Mouse (Mus musculus) adrenal gland, postnatal 14 days (tissue): ENCODE results near the gene Ghitm. TPM values are rescaled to one million over a fixed set of nuclear protein-coding genes. Genes with fewer than 3 reads are reported as not detected.
"Not testable (repeated sequence)": the region's sequence is repeated elsewhere in the genome, so short reads cannot be mapped to it uniquely, and the experiment has no call there.

Experiments
- DNase-seq: peaks from one replicate; pipeline ENCODE4 v3.0.0; 2021; ENCODE audit warnings: mixed read lengths
- long read RNA-seq, 2 experiments: library from polyadenylated mRNA; stranded (forward); transcript quantifications; one replicate each; pipeline ENCODE4 v2.0.0; 2021
- total RNA-seq: library from RNA; stranded (reverse); gene quantifications from 2 replicates; pipeline ENCODE4 v1.2.3, GENCODE M21; 2021

The Ghitm gene
- total RNA-seq = 803 and 808 TPM in 2 replicates
- long read RNA-seq, experiment 1, transcript Ghitm-202 (9 exons, 3,188 nt) = major isoform, 912 of 1,066 reads
- long read RNA-seq, experiment 1, transcript Ghitm-201 (9 exons, 2,573 nt) = minor isoform, 29 of 1,066 reads
- long read RNA-seq, experiment 1, partial matches to known transcripts = 79 of 1,066 reads
- long read RNA-seq, experiment 1, other reads (novel, unspliced or antisense) = 46 of 1,066 reads
- long read RNA-seq, experiment 2, transcript Ghitm-201 (9 exons, 2,573 nt) = minor isoform, 22 of 760 reads
- long read RNA-seq, experiment 2, transcript Ghitm-202 (9 exons, 3,188 nt) = major isoform, 637 of 760 reads
- long read RNA-seq, experiment 2, partial matches to known transcripts = 60 of 760 reads
- long read RNA-seq, experiment 2, other reads (novel, unspliced or antisense) = 41 of 760 reads

DNA sequence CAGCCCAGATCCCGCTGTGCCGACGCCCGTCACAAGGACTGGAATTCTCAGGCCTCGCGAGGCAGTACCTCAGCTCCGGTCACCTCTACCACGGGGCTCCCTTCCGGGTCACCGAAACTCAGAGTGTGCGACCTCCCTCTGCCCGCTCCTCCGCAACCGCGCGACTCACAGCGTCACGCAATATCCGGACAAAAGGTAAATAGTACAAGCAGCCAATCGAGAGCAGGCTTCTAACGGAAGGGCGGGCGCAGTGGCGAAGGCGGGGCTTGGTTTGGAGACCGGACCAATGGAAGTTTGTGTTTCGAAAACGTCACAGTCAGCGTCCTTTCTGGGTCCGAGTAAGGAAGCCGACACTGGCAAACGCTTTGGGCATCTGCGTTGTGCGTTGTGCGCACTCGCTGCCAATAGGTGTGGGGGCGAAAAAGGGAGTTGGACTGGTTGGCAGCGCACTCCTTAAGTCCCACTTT is at the start of gene Ghitm:
Gene Ghitm, minus strand, starts transcription at position 146 of the 467 bp plus-strand sequence.
- DNase-seq = peak; percentile 97

DNA sequence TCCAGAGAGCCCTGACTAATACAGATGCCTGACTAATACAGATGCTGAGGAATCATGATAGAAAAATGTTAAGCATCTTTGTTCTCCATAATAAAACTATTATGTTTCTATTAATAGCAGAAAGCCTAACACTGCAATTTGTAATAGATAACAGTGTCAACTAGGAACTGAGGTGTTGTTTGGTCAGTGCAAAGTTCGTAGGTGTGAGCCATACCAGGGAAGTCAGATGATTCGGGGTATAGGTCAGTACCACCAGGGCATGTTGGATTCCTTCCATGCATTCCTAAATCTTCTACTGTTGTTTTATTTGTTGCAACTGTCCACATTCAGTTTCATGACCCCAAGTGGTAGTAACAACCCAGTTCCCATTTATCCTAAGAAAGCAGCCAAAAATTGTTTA is 49.8 kb upstream of the Ghitm start:
- no peak for DNase-seq

DNA sequence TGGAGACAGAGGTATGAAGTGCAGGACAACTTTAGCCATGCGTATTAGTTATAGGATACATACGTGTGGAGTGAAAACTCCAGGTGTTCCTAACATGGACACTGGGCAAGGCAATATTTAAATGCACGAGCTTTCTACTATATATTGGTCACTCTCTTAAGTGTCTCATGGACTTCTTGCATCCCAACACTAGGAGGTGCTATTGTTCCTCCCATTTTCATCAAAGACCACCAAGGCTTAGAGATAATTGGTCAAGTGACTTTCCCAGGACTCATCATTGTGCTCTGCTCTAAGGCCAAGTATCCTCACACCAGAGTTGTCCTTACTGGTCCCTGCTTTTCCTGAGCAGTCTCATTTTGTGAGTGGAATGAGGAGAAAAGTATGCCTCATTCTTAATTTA is 39.4 kb upstream of the Ghitm start:
- DNase-seq = no peak

DNA sequence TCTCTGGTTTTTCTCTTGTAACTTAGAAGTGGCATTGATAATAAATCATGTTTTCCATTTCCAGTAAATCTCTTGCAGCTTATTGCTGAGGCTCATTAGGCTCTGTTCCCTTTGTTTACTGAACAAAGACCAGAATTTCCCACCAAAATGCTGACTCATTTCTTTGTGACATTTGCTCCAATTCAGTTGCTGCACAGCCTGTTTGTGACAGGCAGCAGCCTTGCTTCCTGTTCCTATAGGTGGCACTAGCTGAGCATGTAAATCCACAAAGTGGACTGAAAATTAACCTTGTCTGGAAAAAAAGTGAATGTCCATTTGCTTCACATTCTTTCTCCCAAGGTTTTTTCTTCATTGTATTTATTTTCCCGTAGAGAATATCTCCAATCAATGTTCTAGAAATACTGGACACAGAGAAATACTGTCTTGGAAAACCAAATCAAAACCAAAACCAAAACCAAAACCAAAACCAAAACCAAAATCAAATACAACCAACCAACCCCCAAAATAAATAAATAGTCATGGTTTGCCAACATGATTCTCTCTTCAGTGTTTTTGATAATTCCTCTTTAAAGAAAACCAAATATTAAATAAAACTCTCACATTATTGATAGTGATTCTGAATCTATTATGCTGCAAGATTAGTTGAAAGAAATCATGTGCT is 30.3 kb upstream of the Ghitm start:
- peak; percentile 11 for DNase-seq

DNA sequence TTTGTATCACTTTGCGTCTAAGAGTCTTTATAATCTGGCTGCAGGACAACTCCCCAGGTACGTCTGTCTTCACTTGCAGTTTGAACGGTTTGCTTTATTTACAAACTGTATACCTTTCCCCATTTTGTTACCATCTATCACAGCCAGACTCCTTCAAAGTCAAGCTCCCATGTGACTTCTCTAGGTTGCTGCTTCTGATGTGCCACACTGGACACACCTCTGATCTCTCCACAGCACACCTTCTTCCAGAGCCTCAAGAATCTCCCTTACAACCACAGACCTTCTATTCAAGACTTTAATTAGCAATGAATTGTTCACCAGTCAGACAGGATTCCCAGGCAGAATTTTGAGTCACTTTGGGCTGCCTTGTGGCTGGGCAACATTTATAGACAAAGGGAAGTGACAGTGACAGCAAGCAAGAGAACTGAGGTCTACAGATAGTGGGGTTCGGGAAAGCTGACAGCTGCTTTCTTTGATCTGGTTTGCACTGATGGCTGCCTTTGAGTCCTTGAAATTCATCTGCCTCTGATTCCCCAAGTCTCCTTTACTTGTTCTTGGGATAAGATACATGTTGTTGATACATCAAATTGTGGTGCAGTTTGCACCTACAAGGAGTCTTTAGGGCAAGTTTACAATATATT is 29.4 kb upstream of the Ghitm start:
- no peak for DNase-seq

DNA sequence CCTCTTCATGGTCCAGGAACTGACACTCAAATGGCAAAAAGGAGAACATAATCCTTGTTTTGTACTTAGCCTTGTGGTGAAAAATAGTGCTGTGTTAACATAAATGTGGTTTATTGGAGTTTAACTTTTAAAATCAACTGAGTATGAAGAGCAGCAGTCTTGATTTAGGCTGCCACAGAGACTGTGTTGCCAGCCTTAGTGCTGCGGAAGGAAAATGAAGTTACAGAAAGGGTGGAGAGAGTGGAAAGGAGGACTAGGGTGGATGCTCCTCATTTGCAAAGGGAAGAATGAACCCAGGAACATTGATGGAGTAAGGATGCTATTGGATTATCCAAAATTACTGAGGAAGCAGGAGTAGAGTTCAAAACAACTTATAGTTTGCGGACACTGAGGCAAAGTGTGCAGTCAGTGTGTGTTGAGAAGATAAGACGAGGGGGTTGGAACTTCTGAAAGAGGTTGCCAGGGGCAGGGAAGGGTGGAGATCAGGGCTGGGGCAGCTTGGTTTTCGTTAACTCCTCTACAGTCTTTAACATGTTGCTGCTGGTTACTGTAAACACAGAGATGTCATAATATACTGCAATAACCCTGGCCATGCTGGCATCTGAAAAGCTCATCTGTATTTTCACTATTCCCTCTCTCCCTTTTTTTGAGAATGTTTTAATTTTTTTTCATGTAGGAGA is 28.3 kb upstream of the Ghitm start:
- no peak for DNase-seq

DNA sequence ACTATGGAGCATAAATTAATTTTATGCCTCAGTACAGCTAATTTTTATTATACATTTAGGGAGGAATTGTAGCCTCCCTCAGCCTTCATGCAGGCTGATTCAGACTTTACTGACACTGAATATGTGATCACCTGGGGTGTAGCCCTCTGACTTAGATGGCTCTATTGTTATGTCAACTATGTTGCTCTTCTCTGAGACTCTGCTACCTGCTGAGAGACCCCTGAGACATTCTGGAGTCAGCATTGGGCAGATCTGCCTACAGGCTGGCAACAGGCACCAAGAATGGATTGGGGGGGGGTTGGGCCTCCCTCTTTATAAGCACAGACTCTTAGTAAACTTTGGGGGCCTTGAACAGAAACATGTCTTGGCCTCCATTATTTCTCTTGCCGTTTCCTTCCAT is 19.3 kb upstream of the Ghitm start:
- DNase-seq = no peak

DNA sequence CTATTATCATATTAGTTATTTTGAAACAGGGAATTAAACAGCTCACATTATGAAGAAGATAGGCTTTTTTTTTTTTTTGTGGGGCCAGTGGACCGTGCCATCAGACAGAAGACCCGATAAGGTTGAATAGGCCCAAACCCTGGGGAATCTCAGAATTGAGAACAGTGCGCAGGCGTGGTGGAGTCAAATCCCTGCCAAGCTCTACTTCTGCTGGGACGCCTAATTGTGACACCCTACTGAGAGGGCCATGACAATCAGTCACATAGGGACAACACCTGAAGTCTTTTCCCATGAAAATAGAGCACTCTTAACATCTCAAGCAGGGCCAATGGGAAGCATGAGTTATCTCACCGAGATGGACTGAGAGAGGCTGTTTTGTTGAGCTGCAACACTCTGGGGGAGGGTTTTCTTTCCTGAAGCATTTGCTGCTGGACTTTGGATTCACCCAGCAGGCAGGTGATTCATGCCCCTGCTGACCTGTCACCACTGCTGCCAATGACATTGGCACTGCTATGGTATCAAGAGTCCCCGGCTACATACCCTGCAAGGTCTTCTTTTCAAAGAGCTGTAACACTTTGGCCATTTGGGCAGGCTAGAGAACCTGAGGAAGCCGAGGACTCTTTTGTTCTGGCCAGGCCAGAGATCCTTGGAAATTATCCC is 4.1 kb upstream of the Ghitm start:
- no peak for DNase-seq

DNA sequence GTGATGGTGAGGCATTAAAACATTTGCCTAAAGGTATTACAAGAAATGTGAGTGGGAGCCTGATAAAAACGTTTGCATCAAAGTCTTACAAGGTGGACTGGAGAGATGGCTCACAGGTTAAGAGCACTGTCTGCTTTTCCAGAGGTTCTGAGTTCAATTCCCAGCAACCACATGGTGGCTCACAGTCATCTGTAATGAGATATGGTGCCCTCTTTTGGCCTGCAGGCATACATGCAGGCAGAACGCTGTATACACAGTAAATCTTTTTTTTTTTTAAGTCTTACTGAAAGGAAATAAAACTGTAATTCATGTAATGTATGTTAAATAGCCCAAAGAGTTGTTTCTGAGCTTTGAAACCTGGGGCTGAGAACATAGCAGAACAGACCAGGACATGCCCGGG is 2.5 kb upstream of the Ghitm start:
- DNase-seq = not testable (repeated sequence)

DNA sequence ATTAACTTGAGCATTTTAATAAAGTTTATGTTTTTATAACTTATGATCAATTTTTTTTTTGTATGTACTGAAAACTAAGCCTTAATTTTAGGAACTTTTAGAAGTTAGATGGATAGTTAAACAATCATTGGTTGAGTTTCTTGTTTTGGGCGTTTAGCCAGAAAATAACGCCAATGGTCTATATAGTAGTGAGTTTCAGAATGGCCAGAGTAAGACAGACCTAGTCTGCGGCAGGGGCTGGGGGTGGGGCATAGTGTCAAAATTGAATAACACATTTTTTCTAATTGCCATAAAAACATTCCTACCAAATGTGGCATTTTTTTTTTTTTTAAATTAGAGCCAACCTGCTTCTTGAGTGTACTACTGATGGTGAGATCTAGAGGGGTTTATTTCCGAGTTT is 1.0 kb upstream of the Ghitm start:
- no peak for DNase-seq

DNA sequence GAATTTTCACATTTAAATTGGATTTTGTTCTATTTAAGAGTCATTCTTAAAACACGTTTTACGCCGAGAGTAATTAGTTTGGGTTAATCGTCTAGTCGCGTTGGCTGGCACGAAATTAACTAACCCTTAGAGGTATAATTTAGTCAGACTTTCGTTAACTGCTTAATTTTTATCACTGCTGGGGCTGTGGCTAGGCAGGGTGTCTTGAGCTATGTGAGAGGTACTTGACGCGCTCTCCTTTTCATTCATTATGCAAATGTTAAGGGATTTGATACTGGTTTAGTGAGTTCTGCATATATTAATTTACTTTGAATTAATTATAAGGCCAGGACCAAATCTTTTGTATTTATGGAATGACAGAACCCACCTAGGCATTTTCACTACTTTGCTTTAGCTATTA is 599 bp upstream of the Ghitm start:
- DNase-seq = no peak

DNA sequence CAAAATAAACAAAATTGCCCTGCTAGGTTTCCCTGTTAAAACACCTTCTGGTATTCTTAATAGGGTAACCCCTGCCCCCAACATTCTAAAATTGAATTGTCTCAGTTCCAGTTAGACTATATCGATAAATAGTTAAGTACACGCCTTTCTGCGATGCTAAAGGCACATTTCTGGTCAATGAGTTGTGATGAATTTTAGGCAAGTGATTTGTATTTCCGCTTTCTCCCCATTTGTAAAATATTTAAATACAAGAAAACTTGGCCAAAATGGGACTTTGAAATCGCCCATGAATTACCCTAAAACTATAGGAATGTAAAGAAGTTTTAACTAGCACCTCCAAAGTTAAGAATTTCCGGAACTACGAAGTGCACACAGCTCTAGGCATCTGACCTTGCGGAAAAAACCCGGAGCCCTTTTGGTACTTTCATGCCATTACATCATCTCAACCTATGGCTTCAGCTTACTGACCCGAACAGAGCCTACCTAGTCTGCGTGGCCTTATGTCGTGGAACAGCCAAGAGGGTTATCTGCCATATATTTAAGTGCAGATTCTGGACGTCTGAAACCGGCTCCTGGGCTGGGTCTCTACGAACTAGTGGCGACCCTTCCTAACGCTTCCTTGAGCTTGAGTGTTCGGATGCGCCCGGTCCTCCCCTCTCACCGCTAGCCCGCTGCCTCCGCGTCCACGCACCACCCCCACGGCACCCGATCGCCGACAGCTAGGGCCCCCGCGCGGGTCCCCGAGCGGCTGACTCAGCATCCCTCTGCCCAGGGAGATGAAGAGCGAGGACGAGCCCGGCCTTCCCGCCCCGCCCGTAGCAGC is 557 bp downstream of the Ghitm start:
- no peak for DNase-seq

DNA sequence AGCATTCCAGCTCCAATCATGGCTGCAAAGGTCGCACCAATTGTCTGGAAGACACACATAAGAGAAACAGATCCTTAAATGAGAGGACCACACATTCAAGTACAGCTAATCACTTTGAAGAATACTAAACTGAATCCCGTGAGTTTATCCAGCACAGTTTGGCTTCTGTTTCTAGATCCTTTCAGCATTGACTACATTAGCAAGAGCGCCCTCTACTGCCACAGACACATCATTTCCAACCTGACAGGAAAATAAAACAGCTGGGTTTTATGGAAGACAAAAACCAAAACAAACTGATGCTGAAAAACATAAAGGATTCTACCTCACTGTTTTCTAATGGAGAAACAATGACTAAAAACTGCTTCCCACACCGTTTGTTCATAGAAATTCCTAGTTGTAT is 7.4 kb downstream of the Ghitm start:
- peak; percentile 63 for DNase-seq

DNA sequence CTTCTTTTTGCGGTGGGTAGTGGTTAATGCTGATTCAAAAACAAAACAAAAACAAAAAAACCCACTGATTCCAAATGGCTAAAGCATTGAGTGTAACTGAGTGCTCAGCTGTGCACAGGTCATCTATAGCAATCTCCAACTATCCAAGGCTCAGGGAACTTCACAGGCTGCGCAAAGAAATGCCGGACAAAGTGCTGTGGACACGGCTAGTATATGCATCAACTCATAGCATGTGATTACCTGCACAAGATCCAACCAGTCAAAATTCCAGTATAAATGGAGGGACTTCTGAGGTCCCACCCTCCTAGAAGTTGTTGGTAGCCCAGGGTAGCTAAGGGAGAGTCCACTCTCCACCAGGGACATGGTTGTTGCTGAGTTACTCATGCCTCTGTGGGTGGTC is 15.8 kb downstream of the Ghitm start:
- DNase-seq = no peak

DNA sequence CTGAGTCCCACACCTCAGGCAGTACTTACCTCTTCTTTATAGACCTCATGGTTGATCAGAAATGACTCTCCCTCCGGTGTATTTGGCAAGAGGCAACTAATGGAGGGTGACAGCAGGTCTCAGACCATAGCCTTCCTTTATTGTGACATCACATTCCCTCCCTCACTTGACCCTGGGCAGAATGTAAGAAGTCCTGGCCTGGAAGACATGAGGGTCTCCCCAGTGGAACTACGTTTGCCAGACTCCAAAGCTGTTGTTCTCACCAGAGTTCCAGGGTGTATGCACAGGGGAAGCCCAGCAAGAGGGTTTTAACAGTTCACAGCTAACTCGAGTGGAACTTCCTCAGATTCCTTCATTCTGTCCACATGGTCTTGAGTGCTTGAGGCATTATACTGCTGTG is 21.1 kb downstream of the Ghitm start, which contains the start of gene 2610528A11Rik:
Gene 2610528A11Rik, minus strand, starts transcription at position 101 of the 400 bp plus-strand sequence.
- DNase-seq = no peak

DNA sequence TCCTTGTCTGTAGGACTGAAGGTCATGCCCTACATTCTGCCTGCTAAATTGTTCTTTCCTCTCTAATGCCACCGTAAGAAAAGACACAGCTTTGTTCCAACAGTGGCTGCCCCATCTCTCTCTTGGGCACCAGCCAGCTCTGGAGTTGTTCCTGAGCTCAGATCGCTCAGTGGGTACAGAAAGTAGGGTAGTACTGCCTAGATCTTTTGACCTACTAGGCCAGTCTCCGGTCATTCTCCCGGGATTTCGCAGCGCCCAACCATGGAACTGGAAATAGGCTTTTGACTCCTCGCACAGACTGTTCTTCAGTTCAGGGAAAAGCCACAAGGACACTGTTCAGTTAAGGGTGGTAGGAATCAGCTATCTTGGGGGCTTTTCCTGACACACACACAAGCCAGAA is 22.1 kb downstream of the Ghitm start:
- DNase-seq = peak; percentile 65

DNA sequence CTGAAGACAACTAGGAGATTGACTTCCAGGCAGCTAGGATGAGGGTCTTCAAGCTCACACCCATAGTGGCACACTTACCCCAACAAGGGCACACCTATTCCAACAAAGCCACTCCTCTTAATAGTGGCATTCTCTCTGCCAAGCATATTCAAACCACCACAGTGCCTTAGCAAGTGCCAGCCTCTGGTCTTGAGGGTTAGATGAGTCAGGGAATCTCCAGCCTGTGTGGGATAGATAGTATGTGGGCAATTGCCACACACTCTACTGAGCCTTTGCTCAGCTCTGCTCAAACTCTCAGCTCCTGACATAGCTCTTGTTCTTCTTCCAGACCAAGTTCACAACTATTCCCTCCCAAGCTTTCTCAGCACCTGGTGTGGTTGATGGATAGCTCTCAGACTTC is 23.7 kb downstream of the Ghitm start:
- no peak for DNase-seq

DNA sequence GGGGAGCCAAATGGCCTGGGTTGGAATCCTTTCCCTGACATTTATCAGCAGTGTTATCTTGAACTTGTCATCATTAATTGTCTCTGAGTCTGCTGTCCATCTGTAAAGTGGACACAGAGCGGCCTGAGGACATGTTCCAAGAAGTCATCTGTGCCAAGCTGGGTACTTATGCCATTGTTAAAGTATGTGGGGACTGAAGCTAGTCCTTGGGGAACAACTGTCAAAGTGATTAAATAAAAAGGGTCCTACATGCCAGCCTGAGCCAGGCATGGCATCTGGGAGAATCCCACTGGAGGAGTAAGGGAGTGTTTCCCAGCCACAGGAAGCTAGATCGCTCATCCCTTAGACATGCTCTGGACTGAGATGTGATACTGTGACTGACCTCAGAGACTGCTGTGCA is 24.6 kb downstream of the Ghitm start:
- DNase-seq = no peak

DNA sequence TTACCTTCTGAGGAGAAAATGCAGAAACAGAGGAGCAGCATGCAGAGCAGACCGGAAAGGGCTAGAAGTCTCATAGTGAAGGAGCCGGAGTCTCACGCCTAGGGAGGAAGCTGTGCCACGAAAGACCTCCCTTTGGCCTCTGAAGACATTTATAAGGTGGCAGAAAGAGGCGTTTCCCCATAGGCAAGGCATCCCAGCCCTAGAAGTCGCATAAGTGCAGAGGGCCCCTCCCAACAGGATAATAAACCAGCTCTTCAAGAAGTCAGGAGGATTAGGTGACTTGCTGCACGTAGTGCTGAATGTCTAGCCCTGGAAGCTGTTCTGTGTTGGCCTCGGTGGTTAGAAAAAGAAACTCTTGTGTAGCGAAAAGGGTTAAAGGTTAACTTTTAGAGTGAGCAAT is 25.1 kb downstream of the Ghitm start:
- DNase-seq = no peak

DNA sequence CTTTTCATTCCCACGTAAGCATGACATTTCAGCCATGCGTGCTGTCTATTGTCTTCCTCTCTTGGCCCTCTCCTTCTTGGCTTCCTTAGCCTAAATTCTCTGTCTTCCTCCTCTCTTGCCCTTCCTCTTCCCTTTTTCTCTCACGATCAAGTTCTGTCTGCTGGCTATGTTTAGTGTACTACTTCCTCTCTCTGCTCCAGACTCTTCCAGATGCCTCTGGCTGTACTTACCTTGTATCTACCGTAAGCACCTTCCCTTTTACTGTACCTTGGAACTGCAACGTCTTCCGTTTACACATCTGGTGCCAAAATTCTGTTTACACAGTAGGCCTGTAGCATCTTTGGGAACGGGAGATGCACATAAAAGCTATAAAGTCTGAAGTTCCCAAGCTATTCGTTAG is 25.6 kb downstream of the Ghitm start:
- no peak for DNase-seq

DNA sequence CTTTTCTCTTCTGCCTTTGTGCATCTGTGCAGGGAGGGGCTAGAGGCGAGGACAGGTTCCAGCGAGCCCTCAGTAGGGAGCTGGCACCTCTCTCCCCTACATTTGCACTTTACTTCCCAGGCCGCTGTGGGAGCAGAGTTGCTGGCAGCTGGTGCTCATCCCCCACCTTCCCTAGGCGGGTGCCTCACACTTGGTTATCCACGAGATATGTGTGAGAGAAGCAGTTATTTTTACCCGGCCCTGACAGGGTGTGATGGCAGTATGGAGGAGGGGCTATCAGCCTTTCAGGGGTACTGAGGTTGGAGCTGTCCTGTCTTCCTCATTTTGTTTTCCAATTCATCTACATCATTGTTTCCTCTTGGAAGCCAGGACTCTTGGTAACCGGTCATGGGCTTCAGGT is 29.2 kb downstream of the Ghitm start:
- no peak for DNase-seq
